Mouse (Mus musculus): ENCODE results near the gene Majin. TPM values are rescaled to one million over a fixed set of nuclear protein-coding genes. Genes with fewer than 3 reads are reported as not detected.

The Majin gene
- polyA plus RNA-seq, 1 experiment from 2014 or later: not detected

DNA sequence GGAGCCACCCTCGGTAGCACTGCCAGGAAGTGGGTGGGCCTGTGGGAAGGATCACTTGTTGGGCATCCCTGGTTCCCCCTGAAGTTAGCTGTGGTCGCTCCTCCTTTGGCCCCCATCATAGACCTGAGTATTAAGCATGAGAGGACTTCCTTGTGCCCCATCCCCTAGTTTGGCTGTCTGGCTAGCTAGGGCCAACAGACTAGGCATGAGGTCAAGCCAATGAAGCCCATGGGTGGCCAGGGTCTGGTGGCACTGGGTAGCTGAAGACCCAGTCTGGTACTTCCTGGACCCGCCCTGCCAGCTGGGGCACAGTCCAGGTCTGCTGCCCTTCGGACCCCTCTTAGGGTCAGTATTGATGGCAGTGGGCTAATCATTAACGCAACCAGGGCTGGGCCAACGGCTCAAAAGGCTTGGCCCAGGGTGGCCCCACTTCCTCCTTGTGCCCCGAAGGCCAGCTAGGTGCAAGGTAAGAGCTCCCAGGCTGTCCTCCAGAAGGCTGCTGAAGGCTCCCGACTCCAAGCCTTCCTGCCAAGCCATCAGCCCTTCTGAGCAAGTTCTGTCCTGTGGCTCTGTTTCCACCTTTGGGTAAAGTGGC lies 78.7 kb downstream of the Majin start:
- no peak overlapping the region for H3K27ac ChIP-seq (replicated peaks in 1 of 2; ENCODE audit: control insufficient read depth in 1 of 2, insufficient read depth in 1 of 2, low read depth in 2 of 2, low read length in 2 of 2)
- H3K4me1 ChIP-seq (ENCODE audit: control insufficient read depth in 2 of 2, insufficient read depth in 2 of 2, low read length in 2 of 2): no peaks in the 10 kb centered on the region
- 0 out of 2 replicates have a peak, but pooled peaks cover 3% of the 10 kb centered on the region for H3K27me3 ChIP-seq (ENCODE audit: control insufficient read depth, insufficient read depth, low read length)
- ATAC-seq (ENCODE audit: insufficient number of reproducible peaks, insufficient read depth, low FRiP score, low read depth): no peak
- H3K9me3 ChIP-seq (ENCODE audit: control insufficient read depth, low read length): 0 out of 2 replicates have a peak, but pooled peaks cover 3% of the 10 kb centered on the region
- H3K9ac ChIP-seq (ENCODE audit: low read length): no peak overlapping the region
- no peak overlapping the region for H3K4me3 ChIP-seq (ENCODE audit: control insufficient read depth in 1 of 2, insufficient read depth in 1 of 2, low read depth in 1 of 2, low read length in 2 of 2)
- 90% methylated on average over 8 of the region's 8 CpGs for WGBS
- peaks cover 43% of the 10 kb centered on the region for H3K36me3 ChIP-seq (ENCODE audit: control insufficient read depth, insufficient read depth, low read length)
- H3K4me2 ChIP-seq (ENCODE audit: low read length): no peak overlapping the region

DNA sequence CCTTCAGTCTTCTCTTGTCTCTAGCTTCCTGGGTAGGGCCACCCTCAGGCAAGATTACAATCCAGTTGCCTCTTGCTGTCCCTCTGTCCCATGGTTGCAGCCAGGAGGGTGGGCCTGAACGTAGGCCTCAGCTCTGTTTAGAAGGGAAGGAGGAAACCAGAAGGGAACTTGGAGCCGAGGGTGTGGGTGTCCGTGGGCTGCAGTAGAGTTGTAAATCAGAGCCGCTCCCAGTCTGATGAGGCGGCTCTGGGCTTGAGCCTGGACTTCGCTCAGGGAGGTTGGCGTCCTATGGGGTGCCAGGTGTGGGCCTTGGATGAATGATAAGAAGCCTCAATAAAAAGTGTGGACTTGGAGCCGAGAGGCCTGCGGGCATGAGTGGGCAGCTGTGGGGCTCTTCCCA lies 80.0 kb downstream of the Majin start:
- Histone ChIP-seq H3K9me3 (ENCODE audit: control insufficient read depth, low read length) (0 out of 2 replicates have a peak, but pooled peaks cover 3% of the 10 kb centered on the region), H3K4me2 (ENCODE audit: low read length) (no peak overlapping the region), H3K27ac (replicated peaks in 1 of 2; ENCODE audit: control insufficient read depth in 1 of 2, insufficient read depth in 1 of 2, low read depth in 2 of 2, low read length in 2 of 2) (no peak overlapping the region), H3K9ac (ENCODE audit: low read length) (no peak overlapping the region), H3K4me1 (ENCODE audit: control insufficient read depth in 2 of 2, insufficient read depth in 2 of 2, low read length in 2 of 2) (peaks cover 0 to 5% of the 10 kb centered on the region in 2 experiments; a peak in 1 of 4 replicates), H3K36me3 (ENCODE audit: control insufficient read depth, insufficient read depth, low read length) (peaks cover 31% of the 10 kb centered on the region), H3K27me3 (ENCODE audit: control insufficient read depth, insufficient read depth, low read length) (0 out of 2 replicates have a peak, but pooled peaks cover 3% of the 10 kb centered on the region), H3K4me3 (ENCODE audit: control insufficient read depth in 1 of 2, insufficient read depth in 1 of 2, low read depth in 1 of 2, low read length in 2 of 2) (no peak overlapping the region)
- WGBS: 71% methylated on average over 9 of the region's 9 CpGs
- ATAC-seq (ENCODE audit: insufficient number of reproducible peaks, insufficient read depth, low FRiP score, low read depth): no peak

DNA sequence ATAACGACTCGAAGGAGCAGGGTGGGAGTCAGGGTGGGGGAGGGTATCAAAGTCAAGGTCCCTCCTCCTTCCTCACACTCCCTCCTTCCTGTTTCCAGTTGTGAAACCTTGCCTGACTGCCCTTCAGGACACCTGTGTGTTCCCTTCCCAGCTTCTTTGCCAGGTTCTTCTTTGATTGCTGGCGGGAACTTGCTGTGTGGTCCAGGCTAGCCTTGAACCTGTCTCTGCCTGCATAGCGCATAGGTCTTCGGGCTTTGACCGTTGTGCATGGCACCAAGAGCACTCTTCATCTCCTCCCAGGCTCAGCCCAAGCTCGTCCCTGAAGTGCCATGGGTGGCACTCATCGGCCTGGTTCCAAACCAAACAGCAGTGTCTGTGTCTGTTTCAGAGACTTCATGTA lies 80.8 kb downstream of the Majin start:
- H3K36me3 ChIP-seq (ENCODE audit: control insufficient read depth, insufficient read depth, low read length): peaks cover 25% of the 10 kb centered on the region
- ATAC-seq (ENCODE audit: insufficient number of reproducible peaks, insufficient read depth, low FRiP score, low read depth): no peak
- H3K9me3 ChIP-seq (ENCODE audit: control insufficient read depth, low read length): 0 out of 2 replicates have a peak, but pooled peaks cover 3% of the 10 kb centered on the region
- H3K4me1 ChIP-seq (ENCODE audit: control insufficient read depth in 2 of 2, insufficient read depth in 2 of 2, low read length in 2 of 2): peaks cover 0 to 5% of the 10 kb centered on the region in 2 experiments; a peak in 1 of 4 replicates
- H3K4me2 ChIP-seq (ENCODE audit: low read length): no peak overlapping the region
- H3K4me3 ChIP-seq (ENCODE audit: control insufficient read depth in 1 of 2, insufficient read depth in 1 of 2, low read depth in 1 of 2, low read length in 2 of 2): no peak overlapping the region
- 0 out of 2 replicates have a peak, but pooled peaks cover 3% of the 10 kb centered on the region for H3K27me3 ChIP-seq (ENCODE audit: control insufficient read depth, insufficient read depth, low read length)
- H3K9ac ChIP-seq (ENCODE audit: low read length): no peak overlapping the region
- 84% methylated on average over 8 of the region's 8 CpGs for WGBS
- no peak overlapping the region for H3K27ac ChIP-seq (replicated peaks in 1 of 2; ENCODE audit: control insufficient read depth in 1 of 2, insufficient read depth in 1 of 2, low read depth in 2 of 2, low read length in 2 of 2)

DNA sequence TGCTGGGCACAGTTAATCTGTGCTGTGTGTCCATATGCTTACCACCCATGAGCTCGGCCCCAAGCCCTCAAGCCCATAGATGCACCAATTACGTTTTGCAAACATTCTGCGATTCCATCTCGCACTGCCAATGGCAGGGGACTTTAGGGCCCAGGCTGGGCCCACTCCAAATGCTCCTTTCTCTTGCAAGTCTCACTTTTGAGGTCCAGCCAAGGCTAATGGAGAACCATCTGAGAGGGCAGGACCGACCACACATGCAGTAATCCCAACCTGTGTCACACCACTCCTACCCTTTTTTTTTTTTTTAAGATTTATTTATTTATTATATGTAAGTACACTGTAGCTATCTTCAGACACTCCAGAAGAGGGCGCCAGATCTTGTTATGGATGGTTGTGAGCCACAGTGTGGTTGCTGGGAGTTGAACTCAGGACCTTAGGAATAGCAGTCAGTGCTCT lies 81.6 kb downstream of the Majin start:
- ATAC-seq (ENCODE audit: insufficient number of reproducible peaks, insufficient read depth, low FRiP score, low read depth): no peak
- 60% methylated on average over 6 of the region's 6 CpGs for WGBS

DNA sequence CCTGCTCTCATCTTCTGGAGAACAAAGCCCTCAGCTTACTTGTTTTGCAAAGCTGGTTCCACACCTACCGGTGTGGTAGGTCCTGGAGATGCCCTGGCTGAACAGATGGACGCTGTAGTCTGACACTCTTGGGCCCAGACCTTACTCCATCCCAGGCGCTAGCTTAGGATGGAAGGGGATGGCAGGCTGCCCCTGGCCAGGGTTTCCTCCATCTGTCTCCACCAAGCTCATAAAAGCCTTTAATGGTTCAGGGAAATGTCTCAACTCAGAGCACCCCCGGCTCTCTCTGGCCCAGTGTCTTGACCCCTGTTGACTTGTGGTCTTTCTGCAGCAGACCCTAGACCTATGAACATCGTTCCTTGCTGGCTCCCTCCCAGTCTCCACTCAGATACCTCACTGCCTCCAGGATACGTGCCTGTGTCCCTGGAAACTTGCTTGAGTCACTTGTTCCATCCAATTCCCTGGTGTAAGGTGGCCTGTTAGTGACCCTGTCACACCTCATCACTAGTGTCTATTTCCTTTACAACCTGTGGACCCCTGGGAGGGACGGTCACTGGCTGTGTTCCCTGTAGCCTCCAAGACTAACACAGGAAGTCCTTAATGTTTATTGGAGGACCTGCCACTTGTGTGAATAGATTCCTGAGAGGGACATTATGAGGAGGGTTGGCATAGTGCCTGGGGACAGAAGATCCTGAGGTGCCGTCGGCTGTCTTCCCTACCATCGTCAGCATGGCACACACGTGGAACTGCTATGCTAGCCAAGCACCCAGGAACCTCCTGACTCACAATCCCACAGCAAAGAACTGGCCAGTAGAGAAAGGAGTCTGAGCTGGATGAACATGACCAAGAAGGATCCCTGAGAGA lies 83.3 kb downstream of the Majin start:
- Histone ChIP-seq H3K4me1 (ENCODE audit: control insufficient read depth in 2 of 2, insufficient read depth in 2 of 2, low read length in 2 of 2) (peaks cover 0 to 5% of the 10 kb centered on the region in 2 experiments; a peak in 1 of 4 replicates), H3K9me3 (ENCODE audit: control insufficient read depth, low read length) (no peaks in the 10 kb centered on the region), H3K27me3 (ENCODE audit: control insufficient read depth, insufficient read depth, low read length) (0 out of 2 replicates have a peak, but pooled peaks cover 3% of the 10 kb centered on the region), H3K4me3 (ENCODE audit: control insufficient read depth in 1 of 2, insufficient read depth in 1 of 2, low read depth in 1 of 2, low read length in 2 of 2) (no peak overlapping the region), H3K4me2 (ENCODE audit: low read length) (no peak overlapping the region), H3K27ac (replicated peaks in 1 of 2; ENCODE audit: control insufficient read depth in 1 of 2, insufficient read depth in 1 of 2, low read depth in 2 of 2, low read length in 2 of 2) (no peak overlapping the region), H3K9ac (ENCODE audit: low read length) (no peak overlapping the region), H3K36me3 (ENCODE audit: control insufficient read depth, insufficient read depth, low read length) (peaks cover 1% of the 10 kb centered on the region; the same call in 1 of the 2 replicates)
- WGBS: 48% methylated on average over 11 of the region's 11 CpGs
- no peak for ATAC-seq (ENCODE audit: insufficient number of reproducible peaks, insufficient read depth, low FRiP score, low read depth)

More for the DNA sequence above, 81.6 kb downstream of the Majin start:
- Histone ChIP-seq H3K9ac (ENCODE audit: low read length) (no peak overlapping the region), H3K9me3 (ENCODE audit: control insufficient read depth, low read length) (0 out of 2 replicates have a peak, but pooled peaks cover 3% of the 10 kb centered on the region), H3K27ac (replicated peaks in 1 of 2; ENCODE audit: control insufficient read depth in 1 of 2, insufficient read depth in 1 of 2, low read depth in 2 of 2, low read length in 2 of 2) (no peak overlapping the region), H3K36me3 (ENCODE audit: control insufficient read depth, insufficient read depth, low read length) (peaks cover 18% of the 10 kb centered on the region), H3K4me3 (ENCODE audit: control insufficient read depth in 1 of 2, insufficient read depth in 1 of 2, low read depth in 1 of 2, low read length in 2 of 2) (no peak overlapping the region), H3K4me1 (ENCODE audit: control insufficient read depth in 2 of 2, insufficient read depth in 2 of 2, low read length in 2 of 2) (peaks cover 0 to 5% of the 10 kb centered on the region in 2 experiments; a peak in 1 of 4 replicates), H3K4me2 (ENCODE audit: low read length) (no peak overlapping the region), H3K27me3 (ENCODE audit: control insufficient read depth, insufficient read depth, low read length) (0 out of 2 replicates have a peak, but pooled peaks cover 3% of the 10 kb centered on the region)

DNA sequence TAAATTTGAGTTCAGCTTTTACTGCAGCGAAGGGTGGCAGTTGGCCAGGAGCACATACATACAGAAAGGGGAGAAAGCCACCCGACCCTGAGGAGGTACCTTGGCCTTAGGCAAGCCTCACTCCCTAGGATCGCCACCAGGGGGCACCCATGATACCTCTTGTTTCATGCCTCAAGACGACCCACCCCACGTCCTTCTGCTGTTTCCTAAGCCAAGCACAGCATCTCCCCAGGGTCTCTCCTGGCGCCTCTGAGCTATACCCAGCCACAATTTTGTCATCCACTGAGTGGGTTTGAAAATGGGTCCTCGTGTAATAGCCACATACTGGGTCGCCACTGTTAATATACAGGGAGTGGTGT lies 84.0 kb downstream of the Majin start:
- 0 out of 2 replicates have a peak, but pooled peaks have one; percentile 40 for ATAC-seq (ENCODE audit: insufficient number of reproducible peaks, insufficient read depth, low FRiP score, low read depth)
- Histone ChIP-seq H3K27me3 (ENCODE audit: control insufficient read depth, insufficient read depth, low read length) (0 out of 2 replicates have a peak, but pooled peaks cover 3% of the 10 kb centered on the region), H3K4me1 (ENCODE audit: control insufficient read depth in 2 of 2, insufficient read depth in 2 of 2, low read length in 2 of 2) (peaks cover 0 to 5% of the 10 kb centered on the region in 2 experiments; a peak in 1 of 4 replicates), H3K27ac (replicated peaks in 1 of 2; ENCODE audit: control insufficient read depth in 1 of 2, insufficient read depth in 1 of 2, low read depth in 2 of 2, low read length in 2 of 2) (no peak overlapping the region), H3K4me2 (ENCODE audit: low read length) (no peak overlapping the region), H3K9me3 (ENCODE audit: control insufficient read depth, low read length) (no peaks in the 10 kb centered on the region), H3K9ac (ENCODE audit: low read length) (no peak overlapping the region), H3K36me3 (ENCODE audit: control insufficient read depth, insufficient read depth, low read length) (no peaks in the 10 kb centered on the region), H3K4me3 (ENCODE audit: control insufficient read depth in 1 of 2, insufficient read depth in 1 of 2, low read depth in 1 of 2, low read length in 2 of 2) (no peak overlapping the region)
- WGBS: 15% methylated on average over 8 of the region's 8 CpGs

DNA sequence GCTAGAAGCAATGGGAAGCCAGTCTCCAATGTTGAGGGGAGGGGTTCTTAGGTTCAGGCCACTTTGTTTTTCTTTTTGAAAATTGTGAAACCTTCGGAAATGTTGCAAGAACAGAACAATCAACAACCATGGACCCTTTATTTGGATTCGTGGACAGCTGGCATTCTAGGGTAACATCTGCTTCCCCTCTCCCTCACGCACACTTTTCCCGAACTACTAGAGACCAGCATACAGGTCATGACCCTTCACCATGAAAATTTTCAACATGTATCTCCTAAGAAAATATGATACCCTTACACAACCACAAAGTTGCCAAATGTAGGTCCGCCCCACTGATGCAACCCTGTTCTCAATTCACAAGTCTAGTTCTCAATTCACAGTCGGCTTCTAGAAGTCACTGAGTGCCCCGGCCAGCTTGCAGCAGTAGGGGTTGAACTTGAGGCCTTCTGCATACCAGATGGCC lies 84.5 kb downstream of the Majin start:
- Histone ChIP-seq H3K27ac (replicated peaks in 1 of 2; ENCODE audit: control insufficient read depth in 1 of 2, insufficient read depth in 1 of 2, low read depth in 2 of 2, low read length in 2 of 2) (no peak overlapping the region), H3K9ac (ENCODE audit: low read length) (no peak overlapping the region), H3K4me2 (ENCODE audit: low read length) (no peak overlapping the region), H3K36me3 (ENCODE audit: control insufficient read depth, insufficient read depth, low read length) (no peaks in the 10 kb centered on the region), H3K4me3 (ENCODE audit: control insufficient read depth in 1 of 2, insufficient read depth in 1 of 2, low read depth in 1 of 2, low read length in 2 of 2) (no peak overlapping the region), H3K27me3 (ENCODE audit: control insufficient read depth, insufficient read depth, low read length) (0 out of 2 replicates have a peak, but pooled peaks cover 3% of the 10 kb centered on the region), H3K9me3 (ENCODE audit: control insufficient read depth, low read length) (no peaks in the 10 kb centered on the region), H3K4me1 (ENCODE audit: control insufficient read depth in 2 of 2, insufficient read depth in 2 of 2, low read length in 2 of 2) (peaks cover 0 to 5% of the 10 kb centered on the region in 2 experiments; a peak in 1 of 4 replicates)
- no peak for ATAC-seq (ENCODE audit: insufficient number of reproducible peaks, insufficient read depth, low FRiP score, low read depth)
- WGBS: 85% methylated on average over 7 of the region's 7 CpGs
